Mouse (Mus musculus) ES-Bruce4 (cell line): ENCODE data around the gene Ephb1.

Source experiments
- CTCF ChIP-seq: IDR thresholded peaks from one replicate; pipeline ENCODE4 v1.8.1; 2011; ENCODE audit warnings: low read depth, low read length
- POLR2A ChIP-seq: IDR thresholded peaks from one replicate; pipeline ENCODE4 v1.8.1; 2011; ENCODE audit warnings: low read length; ENCODE audit not compliant: insufficient read depth

GRCm38 (mm10) chr9:102373886-102374285 is 19.4 kb upstream of the Ephb1 start:
- TF ChIP-seq CTCF, result no peak
- TF ChIP-seq POLR2A, result no peak
